Mouse (Mus musculus) thymus, adult 18-20 months (tissue): ENCODE data around the gene Taar8b.
A peak's percentile ranks its signal among the peaks of the same experiment; 100 is the strongest.
"Not testable (repeated sequence)": the region's sequence is repeated elsewhere in the genome, so short reads cannot be mapped to it uniquely, and the experiment has no call there.

ENCODE experiments used
- DNase-seq, 2 experiments: peaks; one replicate each; pipeline ENCODE4 v3.0.0; 2022; ENCODE audit warnings: mixed read lengths in 2 of 2

Taar8b gene

DNA sequence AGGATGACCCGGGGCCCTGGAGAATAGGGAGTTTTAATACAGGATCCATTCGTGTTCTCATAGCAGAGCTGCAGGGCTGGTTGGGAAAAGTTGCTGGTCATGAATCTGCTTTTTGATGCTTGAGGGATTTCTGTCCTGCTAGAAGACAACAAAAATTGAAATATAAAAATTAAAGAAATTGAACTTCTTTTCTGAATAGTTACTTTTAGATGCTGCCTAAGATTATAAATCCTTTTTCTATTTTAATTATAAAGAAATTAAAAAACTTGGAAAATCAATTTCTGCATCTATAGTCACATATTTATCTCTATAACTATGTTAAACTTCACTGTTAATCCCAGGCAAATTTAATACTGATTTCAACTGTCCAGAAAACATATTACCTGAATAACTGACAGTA, at the start of gene Taar8b:
TSS of gene Taar8b (minus strand) at position 101 of the 400 bp plus-strand sequence.
- no peak for DNase-seq

DNA sequence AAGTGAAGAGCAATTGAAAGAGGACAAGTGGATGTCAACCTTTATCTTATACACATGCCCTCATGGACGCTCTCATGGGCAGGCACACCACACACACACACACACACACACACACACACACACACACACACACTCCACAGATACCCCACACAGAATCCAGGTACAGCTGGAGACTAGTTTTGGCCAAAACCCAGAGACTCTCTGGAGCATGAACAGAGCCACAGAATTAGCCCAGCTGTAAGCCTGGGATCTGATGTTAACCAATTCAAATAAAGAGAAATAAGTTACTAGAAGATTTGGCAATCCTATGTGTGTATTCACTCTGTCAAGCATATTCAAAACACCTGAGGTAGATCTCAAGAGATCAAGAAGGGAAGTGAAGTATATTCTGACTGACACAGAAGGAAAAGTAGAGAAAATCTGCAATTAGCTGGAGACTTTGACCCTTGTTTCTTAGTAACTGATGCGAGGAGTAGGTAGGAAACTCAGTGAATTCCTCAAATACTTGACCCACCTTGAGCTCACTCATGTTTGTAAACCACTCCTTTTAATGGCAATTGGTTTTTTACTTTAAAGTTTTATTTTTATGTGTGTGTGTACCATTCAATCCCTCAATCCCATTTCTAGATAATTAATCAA, 46.6 kb upstream of the Taar8b start:
- DNase-seq = no peak

- DNase-seq = no peak
These were observed 42.1 kb upstream of the Taar8b start for GRCm38 (mm10) chr10:24134071-24134645.

DNA sequence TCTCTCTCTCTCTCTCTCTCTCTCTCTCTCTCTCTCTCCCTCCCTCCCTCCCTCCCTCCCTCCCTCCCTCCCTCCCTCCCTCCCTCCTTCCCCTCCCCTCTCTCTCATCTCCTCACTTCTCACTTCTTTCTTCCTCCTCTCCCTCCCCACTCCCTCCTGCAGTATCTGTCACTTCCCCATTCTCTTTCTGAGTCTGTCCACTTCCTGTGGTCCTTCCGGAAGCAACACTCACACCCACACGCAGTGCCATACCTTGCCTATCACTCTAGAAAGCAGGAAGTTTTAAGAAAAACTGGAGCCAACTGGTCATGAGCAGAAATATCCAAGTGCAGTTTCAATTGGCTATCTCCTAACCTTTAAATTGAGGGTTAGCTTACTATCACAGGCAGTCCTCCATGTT, 41.0 kb upstream of the Taar8b start:
- no peak for DNase-seq

- DNase-seq = no peak
These were observed 40.2 kb upstream of the Taar8b start for GRCm38 (mm10) chr10:24132273-24132672.

DNA sequence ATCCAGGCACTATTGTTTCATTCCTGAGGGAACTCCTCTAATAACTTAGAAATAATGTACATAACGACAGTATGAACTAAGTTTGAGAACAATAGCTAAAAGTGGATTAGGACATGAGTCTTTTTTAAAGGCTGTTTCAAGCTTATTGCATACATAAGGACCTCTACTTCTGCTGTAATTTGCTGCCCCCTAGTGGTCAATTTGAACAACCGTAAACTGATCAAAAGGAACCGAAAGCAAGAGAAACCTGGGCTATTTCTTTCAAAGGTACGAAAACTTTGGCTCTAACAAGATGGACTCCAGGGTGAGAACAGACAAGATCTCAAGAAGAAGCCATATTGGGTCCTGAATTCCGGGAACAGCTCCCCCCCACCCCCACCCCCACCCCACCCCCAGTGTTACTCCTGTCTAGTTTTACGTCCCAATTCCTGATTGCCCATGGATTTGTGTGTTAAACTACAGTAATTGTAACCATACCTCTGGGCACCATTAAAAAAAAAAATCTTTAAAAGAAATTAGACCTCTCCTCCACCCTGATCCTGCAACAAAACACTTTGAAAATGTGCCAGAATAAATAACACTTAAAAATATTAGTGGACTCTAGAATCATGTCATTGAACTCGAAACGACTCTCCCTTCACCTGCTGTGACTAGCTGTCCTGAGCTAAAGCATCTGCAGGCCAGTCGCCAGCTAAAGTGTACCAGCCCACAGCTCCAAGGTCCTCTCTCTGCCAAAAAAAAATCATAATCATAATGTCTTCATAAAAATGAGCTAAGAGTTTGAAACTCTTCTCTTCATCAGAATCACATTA, 39.6 kb upstream of the Taar8b start:
- peak in 1 of 2 experiments; percentile 22 for DNase-seq

GRCm38 (mm10) chr10:24111116-24111778, 19.2 kb upstream of the Taar8b start:
- no peak for DNase-seq

DNA sequence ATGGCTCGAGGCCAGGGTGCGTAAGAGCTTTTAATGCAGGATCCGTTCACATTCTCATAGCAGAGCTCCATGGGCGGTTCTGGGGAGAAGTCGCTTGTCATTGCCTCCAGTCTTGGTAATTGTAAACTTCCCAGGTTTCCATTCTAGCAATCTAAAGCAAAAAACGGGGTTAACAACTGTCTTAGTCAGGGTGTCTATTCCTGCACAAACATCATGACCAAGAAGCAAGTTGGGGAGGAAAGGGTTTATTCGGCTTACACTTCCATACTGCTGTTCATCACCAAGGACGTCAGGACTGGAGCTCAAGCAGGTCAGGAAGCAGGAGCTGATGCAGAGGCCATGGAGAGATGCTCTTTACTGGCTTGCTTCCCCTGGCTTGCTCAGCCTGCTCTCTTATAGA, 17.3 kb upstream of the Taar8b start, which contains the start of gene Taar9:
TSS of gene Taar9 (minus strand) at position 101 of the 400 bp plus-strand sequence.
- not testable (repeated sequence) for DNase-seq

DNA sequence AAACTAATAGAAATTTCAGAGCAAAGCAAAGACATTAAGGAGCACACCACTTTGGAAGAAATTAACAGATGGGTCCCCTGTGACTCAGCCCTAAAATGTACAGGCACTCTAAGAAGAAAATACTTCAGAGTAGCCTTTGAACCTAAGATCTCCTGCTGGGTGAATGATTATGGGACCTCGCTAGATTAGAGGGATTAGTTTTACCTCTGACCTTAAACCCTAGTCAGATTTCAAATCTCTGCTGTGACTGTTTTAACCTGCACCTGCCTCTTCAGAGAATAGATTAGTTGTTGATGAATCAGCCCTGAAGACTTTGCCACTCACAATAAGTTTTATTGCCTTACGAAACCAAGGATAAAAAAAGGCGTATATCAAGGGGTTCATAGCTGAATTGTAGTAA, 16.1 kb upstream of the Taar8b start:
- no peak for DNase-seq

DNA sequence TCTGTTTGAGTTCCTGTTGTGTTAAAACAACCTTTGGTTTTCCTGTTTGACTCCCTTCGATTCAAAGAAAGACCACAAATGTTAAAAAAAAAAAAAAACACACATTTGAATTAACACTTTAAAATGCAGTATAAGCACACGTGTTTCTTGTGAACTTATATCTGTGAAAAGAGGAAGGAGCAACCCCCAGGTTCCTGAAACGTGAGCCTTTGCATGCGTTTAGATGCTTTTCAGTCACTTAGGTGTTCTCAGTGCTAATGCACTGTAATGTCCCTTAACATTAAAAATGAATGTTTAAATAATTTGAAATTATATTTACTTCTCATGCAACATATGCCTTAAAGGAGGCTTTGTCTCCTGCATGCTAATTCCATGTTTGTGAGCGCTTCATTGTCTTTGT, 15.7 kb upstream of the Taar8b start:
- DNase-seq = no peak

- DNase-seq = not testable (repeated sequence)
These were observed 11.2 kb upstream of the Taar8b start for GRCm38 (mm10) chr10:24103299-24103698.

DNA sequence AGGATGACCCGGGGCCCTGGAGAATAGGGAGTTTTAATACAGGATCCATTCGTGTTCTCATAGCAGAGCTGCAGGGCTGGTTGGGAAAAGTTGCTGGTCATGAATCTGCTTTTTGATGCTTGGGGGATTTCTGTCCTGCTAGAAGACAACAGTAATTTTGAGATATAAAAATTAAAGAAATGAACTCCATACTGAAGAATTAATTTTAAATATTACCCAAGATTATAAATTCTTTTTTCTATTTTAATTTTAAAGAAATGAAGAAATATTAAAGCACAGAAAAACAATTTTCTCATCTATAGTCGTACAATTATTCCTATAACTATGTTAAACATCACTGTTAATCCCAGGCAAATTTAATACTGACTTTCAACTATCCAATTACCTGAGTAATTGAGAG, 9.7 kb upstream of the Taar8b start, which contains the start of gene Taar8c:
TSS of gene Taar8c (minus strand) at position 101 of the 400 bp plus-strand sequence.
- not testable (repeated sequence) for DNase-seq

- DNase-seq = not testable (repeated sequence)
These were observed 4.9 kb upstream of the Taar8b start for GRCm38 (mm10) chr10:24097010-24097409.

DNA sequence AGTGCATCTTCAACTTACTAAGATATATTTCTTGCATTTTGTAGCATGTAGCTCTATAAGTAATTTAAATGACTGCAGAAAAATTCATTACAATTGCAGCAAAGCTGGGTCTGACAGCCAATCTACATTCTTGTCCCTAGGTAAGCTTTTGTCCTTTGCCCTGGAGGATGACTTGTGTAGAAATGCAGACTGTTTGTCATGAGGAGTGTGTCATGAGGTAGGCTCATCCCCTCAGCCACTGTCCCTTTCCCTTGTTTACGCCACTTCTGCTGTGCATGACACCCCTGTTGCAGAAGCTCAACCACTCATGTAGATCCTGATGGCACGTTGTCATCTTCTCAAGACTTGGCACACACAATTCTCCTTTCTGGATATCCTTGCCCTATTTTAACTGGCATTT, 4.9 kb downstream of the Taar8b start:
- DNase-seq = no peak

GRCm38 (mm10) chr10:24086555-24086954, 5.5 kb downstream of the Taar8b start:
- DNase-seq = no peak

GRCm38 (mm10) chr10:24085936-24086335, 6.2 kb downstream of the Taar8b start:
- no peak for DNase-seq

- DNase-seq = no peak
These were observed 11.9 kb downstream of the Taar8b start for GRCm38 (mm10) chr10:24080166-24080565.

DNA sequence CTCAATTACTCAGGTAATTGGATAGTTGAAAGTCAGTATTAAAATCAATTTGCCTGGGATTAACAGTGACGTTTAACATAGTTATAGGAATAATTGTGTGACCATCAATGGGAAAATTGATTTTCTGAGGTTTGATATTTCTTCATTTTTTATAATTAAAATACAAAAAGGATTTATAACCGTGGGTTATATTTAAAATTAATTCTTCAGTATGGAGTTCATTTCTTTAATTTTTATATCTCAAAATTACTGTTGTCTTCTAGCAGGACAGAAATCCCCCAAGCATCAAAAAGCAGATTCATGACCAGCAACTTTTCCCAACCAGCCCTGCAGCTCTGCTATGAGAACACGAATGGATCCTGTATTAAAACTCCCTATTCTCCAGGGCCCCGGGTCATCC, 15.9 kb downstream of the Taar8b start, which contains the start of gene Taar8a:
TSS of gene Taar8a (plus strand) at position 301 of the 400 bp plus-strand sequence.
- not testable (repeated sequence) for DNase-seq

DNA sequence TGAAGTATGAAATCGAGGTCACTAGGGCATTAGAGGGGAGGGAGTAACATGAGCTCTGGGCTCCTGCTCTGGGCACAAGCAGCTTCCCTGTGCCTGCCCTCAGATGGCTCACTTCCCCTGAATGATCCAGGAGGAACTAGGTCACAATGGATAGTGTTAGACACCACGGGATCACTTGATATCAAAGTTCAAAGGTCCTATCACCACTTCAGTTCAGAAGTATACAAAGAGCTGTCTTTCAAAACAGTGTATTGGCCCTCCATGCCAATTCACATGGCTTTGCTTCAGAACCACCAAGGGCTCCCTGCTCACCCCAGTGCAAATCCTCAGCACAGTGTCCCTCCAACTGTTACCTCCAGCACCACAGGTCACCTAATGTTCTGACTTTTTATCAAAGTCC, 17.3 kb downstream of the Taar8b start:
- DNase-seq = not testable (repeated sequence)

DNA sequence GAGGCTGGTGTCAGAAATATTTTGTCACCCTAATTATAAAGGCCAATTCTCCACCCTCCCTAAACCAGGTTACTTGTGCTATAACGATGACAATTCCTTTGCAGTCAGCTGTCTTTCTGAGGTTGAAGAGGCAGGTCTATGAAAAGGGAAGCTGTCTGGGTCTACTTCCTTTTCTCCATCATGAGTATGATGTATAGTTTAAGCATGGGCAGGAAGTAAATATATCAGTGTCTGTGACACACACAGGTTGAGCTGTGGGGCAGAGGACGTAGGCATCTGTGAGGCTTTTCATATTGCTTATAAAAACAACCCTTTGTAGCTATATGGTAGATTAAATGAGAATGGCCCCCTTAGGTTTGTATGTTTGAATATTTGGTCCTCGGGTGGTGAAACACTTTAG, 33.1 kb downstream of the Taar8b start:
- DNase-seq = no peak

DNA sequence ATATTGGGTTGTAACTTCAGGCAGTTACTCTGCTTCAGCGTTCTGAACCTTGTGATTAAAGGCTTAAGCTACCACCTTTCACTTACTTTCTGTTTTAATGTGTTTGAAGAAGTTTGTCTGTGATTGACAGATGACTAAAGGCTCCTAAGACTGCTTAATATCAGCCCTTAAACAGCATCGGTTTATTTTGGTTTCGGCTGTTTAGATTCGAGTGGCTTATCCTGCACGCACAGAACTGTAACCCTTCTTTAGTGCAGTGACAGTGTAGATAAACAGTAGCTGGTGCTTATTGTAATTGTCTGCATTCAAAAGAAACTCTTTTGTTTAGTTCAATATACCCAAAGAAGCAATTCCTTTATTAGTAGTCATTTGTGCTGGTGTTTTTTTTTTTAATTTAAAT, 40.1 kb downstream of the Taar8b start:
- no peak for DNase-seq

DNA sequence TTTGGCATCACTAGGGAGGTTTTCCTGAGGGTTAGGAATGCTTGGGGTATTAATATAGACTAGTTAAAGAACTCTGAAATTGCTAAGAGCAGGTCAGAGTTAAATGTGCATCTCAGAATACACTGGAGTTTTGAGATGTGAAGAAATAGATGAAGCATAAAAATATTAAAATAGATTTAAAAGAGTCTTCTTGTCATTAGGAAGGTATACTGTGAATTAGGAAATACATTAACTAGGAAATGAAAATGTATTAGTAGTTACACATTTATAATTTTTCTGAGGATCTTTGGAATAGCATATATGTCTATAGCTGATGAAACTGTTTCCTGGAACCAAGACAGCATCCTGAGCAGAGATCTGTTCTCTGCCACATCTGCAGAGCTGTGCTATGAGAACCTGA, 42.9 kb downstream of the Taar8b start, which contains the start of gene Taar7f:
TSS of gene Taar7f (plus strand) at position 301 of the 400 bp plus-strand sequence.
- DNase-seq = no peak
